Mouse (Mus musculus): ENCODE data around the gene Gtpbp4. TPM values are rescaled to one million over a fixed set of nuclear protein-coding genes. Genes with fewer than 3 reads are reported as not detected.
"Not testable (repeated sequence)": the region's sequence is repeated elsewhere in the genome, so short reads cannot be mapped to it uniquely, and the experiment has no call there.

Gene Gtpbp4
- polyA plus RNA-seq, 1 experiment = 21.9 TPM

DNA sequence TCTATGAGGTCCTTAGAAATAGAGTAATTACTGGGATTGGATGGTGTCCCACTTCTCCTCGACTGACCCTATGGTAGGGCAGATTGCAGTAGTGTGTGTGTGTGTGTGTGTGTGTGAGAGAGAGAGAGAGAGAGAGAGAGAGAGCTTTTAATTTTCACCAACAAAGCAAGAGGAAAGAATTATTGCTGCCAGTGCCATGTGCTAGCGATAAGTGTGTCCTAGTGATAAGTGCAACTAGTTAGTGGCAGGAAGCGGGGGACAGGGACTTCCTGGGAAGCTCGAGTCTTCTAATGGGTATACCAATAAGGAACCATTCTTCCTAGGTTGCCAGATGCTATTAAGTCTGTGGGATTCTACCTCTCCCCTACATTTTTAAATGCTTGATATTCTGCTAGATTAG lies 23.8 kb upstream of the Gtpbp4 start:
- H3K4me3 ChIP-seq (ENCODE audit: insufficient read depth, low read length) = no peak overlapping the region
- H3K4me1 ChIP-seq (ENCODE audit: control insufficient read depth, insufficient read depth, low read length) = no peaks in the 10 kb centered on the region
- TF ChIP-seq POLR2A (IDR thresholded peaks at IDR 0.05; ENCODE audit: extremely low read depth, insufficient read depth, low read length) (no peak), CTCF (IDR thresholded peaks at IDR 0.05; ENCODE audit: extremely low read depth, insufficient read depth, low read length) (no peak)
- no peak overlapping the region for H3K27ac ChIP-seq (ENCODE audit: insufficient read depth, low read length)

DNA sequence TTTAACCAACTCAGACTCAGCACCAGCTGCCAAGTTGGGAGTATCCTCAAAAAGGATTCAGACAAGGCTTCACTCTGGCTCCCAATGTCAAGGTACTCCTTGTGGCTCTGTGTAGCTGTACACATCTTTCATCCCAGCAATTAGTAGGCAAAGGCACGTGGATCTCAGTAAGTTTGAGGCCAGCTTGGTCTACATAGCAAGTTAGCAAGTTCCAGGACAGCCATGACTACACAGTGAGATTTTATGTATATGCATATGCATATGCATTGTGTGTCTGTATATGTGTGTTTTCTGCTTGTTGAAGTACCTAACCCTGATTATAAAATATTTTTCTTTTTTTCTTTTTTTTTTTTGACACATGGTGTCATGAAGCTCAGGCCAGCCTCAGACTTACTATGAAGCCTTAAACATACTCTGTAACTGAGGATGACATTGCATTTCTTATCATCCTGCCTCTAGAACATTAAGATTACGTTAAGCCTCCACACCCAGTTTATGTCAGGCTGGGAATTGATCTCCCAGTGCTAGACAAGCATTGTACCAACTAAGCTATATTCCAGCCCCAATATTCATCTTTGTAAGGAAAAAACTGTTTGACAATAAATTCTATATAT lies 23.2 kb upstream of the Gtpbp4 start:
- no peak overlapping the region for H3K4me3 ChIP-seq (ENCODE audit: insufficient read depth, low read length)
- no peaks in the 10 kb centered on the region for H3K4me1 ChIP-seq (ENCODE audit: control insufficient read depth, insufficient read depth, low read length)
- no peak overlapping the region for H3K27ac ChIP-seq (ENCODE audit: insufficient read depth, low read length)
- TF ChIP-seq POLR2A (IDR thresholded peaks at IDR 0.05; ENCODE audit: extremely low read depth, insufficient read depth, low read length) = no peak
- TF ChIP-seq CTCF (IDR thresholded peaks at IDR 0.05; ENCODE audit: extremely low read depth, insufficient read depth, low read length) = no peak

DNA sequence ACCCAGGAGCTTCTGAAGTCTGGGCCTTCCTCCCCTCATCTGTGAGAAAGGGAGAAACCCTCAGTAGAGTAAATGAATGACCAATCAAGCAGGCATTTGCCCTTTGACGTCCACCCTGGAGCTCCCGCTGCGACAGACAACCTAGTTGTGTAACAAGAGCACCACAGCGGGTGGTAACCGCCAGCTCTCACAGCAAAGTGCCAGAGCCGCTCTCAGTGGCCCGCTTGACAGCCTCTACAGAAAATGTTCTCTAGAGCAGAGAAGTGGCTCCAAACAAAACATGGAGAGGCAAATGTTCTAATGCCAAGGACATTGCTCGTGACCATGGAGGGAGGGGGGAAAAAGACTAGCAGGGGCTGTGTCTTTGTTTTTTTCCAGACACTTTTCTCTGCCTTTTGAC lies 21.3 kb upstream of the Gtpbp4 start:
- no peak overlapping the region for H3K27ac ChIP-seq (ENCODE audit: insufficient read depth, low read length)
- no peaks in the 10 kb centered on the region for H3K4me1 ChIP-seq (ENCODE audit: control insufficient read depth, insufficient read depth, low read length)
- H3K4me3 ChIP-seq (ENCODE audit: insufficient read depth, low read length) = no peak overlapping the region
- TF ChIP-seq POLR2A (IDR thresholded peaks at IDR 0.05; ENCODE audit: extremely low read depth, insufficient read depth, low read length) = no peak
- TF ChIP-seq CTCF (IDR thresholded peaks at IDR 0.05; ENCODE audit: extremely low read depth, insufficient read depth, low read length) = no peak

DNA sequence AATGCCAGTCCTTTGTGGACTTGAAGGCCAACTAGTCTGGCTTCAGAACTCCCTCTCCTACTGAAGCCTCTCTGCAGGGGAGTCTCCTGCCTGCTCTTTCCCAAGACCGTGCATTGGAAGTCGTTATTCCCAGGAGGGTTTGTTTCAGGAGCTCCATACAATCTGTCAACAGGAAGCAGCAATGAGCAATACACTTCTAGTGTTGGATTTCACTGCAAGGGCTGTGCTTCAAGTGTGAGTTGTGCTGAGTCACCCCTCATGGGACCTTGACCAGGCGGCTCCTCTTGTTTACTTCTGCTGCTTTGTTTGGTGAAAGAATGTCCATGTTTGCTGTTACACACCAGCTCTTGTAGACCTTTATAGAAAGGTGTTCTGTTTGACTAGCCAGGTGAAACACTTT lies 18.5 kb upstream of the Gtpbp4 start:
- no peaks in the 10 kb centered on the region for H3K4me1 ChIP-seq (ENCODE audit: control insufficient read depth, insufficient read depth, low read length)
- no peak overlapping the region for H3K27ac ChIP-seq (ENCODE audit: insufficient read depth, low read length)
- no peak for TF ChIP-seq CTCF (IDR thresholded peaks at IDR 0.05; ENCODE audit: extremely low read depth, insufficient read depth, low read length)
- no peak for TF ChIP-seq POLR2A (IDR thresholded peaks at IDR 0.05; ENCODE audit: extremely low read depth, insufficient read depth, low read length)
- H3K4me3 ChIP-seq (ENCODE audit: insufficient read depth, low read length) = no peak overlapping the region

DNA sequence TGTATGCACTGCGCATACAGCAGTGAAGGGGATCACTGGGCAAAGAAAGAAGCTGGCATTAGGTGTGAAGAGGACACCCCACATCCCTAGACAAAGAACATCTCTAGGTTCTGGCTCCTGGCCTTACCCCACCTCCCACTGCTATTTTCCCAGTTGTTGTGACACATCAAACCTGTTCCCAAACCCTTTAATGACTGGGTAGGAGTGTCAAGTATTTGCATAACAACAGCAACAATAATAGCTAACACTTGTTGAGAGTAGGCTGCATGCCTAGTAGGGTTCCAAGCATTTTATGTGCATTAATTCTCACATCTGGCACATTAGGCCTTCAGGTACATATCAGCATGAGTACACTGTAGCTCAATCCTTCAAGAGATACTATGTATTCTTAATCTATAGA lies 17.6 kb upstream of the Gtpbp4 start:
- TF ChIP-seq POLR2A (IDR thresholded peaks at IDR 0.05; ENCODE audit: extremely low read depth, insufficient read depth, low read length) = no peak
- TF ChIP-seq CTCF (IDR thresholded peaks at IDR 0.05; ENCODE audit: extremely low read depth, insufficient read depth, low read length) = no peak
- Histone ChIP-seq H3K4me1 (ENCODE audit: control insufficient read depth, insufficient read depth, low read length) (no peaks in the 10 kb centered on the region), H3K27ac (ENCODE audit: insufficient read depth, low read length) (no peak overlapping the region)

DNA sequence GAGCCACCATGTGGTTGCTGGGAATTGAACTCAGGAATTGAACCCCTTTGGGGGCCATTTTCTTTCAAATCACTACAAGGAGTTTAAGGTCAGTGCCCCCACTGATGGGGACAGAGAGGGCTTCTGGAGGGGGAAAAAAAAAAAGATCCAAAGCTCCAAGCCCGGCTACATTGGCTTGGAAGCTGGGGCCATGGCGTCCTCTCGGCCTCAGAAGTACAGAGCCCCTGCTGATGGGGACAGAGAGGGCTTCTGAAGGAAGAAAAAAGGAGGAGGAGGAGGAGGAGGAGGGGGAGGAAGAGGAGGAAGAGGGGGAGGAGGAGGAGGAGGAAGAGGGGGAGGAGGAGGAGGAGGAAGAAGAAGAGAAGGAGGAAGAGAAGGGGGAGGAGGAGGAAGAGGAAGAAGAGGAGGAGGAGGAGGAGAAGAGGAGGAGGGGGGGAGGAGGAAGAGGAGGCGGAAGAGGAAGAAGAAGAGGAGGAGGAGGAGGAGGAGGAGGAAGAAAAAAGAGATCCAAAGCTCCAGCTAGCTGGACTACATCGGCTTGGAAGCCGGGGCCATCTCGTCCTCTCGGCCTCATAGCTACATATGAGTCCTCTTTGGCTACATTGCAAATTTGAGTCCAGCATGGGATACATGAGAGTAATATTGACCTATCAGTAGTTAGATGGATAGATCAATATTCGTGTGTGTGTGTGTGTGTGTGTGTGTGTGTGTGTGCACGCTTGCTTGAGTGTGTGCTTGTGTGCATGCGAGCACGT lies 15.9 kb upstream of the Gtpbp4 start:
- Histone ChIP-seq H3K4me1 (ENCODE audit: control insufficient read depth, insufficient read depth, low read length) (no peaks in the 10 kb centered on the region), H3K27ac (ENCODE audit: insufficient read depth, low read length) (no peak overlapping the region), H3K4me3 (ENCODE audit: insufficient read depth, low read length) (no peak overlapping the region)
- no peak for TF ChIP-seq POLR2A (IDR thresholded peaks at IDR 0.05; ENCODE audit: extremely low read depth, insufficient read depth, low read length)

More for the DNA sequence above, 17.6 kb upstream of the Gtpbp4 start:
- H3K4me3 ChIP-seq (ENCODE audit: insufficient read depth, low read length) = no peak overlapping the region

DNA sequence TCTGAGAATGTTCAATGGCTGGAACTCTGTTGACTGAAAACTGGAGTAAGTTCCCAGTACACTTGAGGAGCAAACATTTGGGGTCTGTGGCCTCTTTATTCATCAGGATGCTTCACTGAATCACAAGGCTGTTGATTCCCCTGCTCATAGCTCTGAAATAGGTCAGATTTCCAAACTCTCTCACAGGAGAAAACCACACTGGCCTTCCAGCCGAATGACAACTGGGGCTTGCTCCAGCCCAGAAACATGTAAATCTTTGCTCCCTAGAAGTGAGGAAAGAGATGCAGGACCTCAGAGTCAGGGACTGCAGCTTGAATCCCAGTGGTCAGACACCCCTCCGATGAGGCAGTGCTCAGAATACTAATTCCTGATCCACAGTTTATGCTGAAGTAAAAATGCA lies 7.4 kb upstream of the Gtpbp4 start:
- TF ChIP-seq POLR2A (IDR thresholded peaks at IDR 0.05; ENCODE audit: extremely low read depth, insufficient read depth, low read length) (no peak), CTCF (IDR thresholded peaks at IDR 0.05; ENCODE audit: extremely low read depth, insufficient read depth, low read length) (no peak)
- Histone ChIP-seq H3K4me3 (ENCODE audit: insufficient read depth, low read length) (no peak overlapping the region), H3K27ac (ENCODE audit: insufficient read depth, low read length) (no peak overlapping the region), H3K4me1 (ENCODE audit: control insufficient read depth, insufficient read depth, low read length) (no peaks in the 10 kb centered on the region)

DNA sequence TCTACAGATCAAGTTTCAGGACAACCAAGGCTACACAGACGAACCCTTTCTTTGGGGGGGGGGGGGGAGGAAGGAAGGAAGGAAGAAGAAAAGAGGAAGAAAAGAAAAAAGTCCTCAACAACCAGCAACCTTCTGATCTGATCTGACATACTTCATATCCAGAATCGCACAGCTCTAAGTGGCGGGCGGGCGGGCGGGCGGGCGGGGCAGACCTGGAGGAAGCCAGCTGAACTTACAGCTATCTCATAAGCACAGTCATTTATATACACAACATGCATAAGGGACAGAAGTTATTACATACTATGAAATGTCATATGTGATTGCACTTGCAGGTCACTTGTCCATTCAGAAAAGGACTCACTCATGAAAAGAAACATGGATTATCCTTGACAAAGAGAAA lies 3.6 kb upstream of the Gtpbp4 start:
- Histone ChIP-seq H3K4me1 (ENCODE audit: control insufficient read depth, insufficient read depth, low read length) (peaks cover 2% of the 10 kb centered on the region; the same call in 1 of the 2 replicates), H3K4me3 (ENCODE audit: insufficient read depth, low read length) (no peak overlapping the region), H3K27ac (ENCODE audit: insufficient read depth, low read length) (no peak overlapping the region)
- TF ChIP-seq POLR2A (IDR thresholded peaks at IDR 0.05; ENCODE audit: extremely low read depth, insufficient read depth, low read length) (no peak), CTCF (IDR thresholded peaks at IDR 0.05; ENCODE audit: extremely low read depth, insufficient read depth, low read length) (no peak)

DNA sequence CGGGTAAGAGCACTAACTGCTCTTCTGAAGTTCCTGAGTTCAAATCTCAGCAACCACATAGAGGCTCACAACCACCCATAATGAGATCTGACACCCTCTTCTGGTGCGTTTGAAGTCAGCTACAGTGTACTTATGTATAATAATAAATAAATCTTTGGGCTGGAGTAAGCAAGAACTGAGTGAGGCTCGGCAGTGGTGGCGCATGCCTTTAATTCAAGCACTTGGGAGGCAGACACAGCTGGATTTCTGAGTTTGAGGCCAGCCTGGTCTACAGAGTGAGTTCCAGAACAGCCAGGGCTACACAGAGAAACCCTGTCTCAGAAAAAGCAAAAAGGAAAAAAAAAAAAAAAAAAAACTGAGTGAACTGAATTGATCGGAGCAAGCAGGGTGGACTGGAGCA lies 1.3 kb upstream of the Gtpbp4 start:
- not testable (repeated sequence) for H3K4me3 ChIP-seq (ENCODE audit: insufficient read depth, low read length); H3K27ac ChIP-seq (ENCODE audit: insufficient read depth, low read length); H3K4me1 ChIP-seq (ENCODE audit: control insufficient read depth, insufficient read depth, low read length)

DNA sequence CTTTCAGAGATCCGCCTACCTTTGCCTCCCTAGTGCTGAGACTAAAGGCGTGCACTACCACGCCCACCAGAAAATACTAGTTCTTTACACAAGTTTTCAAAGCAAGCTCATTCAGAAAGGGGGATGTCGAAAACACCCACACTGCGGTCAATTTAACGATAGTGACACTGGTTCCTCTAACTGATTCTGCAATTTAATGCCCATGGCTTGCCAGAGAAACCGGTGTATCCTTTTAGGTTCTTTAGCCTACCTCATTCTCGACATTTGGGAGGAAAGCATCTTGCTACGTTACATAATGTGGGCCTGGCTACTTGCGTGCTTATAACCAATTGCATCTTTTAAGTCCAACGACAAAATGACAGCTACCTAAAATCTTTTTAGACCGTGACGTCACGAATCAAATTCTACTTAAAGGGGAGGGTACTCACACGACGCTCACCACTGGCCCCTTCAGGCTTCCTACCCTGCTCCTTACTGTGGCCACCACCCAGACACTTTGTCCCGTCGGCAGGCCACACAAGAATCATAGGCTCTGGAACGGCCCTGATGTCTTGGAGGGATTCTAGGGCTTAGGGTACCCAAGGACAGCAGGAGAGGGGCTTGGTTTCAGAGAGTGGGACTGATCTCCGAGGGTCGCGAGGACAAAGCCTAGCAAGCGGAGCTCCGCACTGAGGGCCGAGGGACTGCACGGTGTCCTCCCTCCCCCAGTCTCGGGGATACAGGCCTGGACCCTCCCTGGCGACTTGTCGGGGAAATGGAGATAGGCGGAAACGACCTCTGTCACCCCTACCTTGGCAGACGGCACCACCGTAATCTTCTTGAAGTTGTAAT lies 509 bp downstream of the Gtpbp4 start:
- TF ChIP-seq CTCF (IDR thresholded peaks at IDR 0.05; ENCODE audit: extremely low read depth, insufficient read depth, low read length) (no peak), POLR2A (IDR thresholded peaks at IDR 0.05; ENCODE audit: extremely low read depth, insufficient read depth, low read length) (no peak)
- Histone ChIP-seq H3K4me1 (ENCODE audit: control insufficient read depth, insufficient read depth, low read length) (peaks cover 2% of the 10 kb centered on the region; the same call in 1 of the 2 replicates), H3K4me3 (ENCODE audit: insufficient read depth, low read length) (peak overlapping the region; percentile 82), H3K27ac (ENCODE audit: insufficient read depth, low read length) (no peak overlapping the region)

Measured in cortical plate, adult 2 months (tissue).